Mouse (Mus musculus) large intestine, adult 2 months (tissue): ENCODE measurements around the gene Scin. TPM values are rescaled to one million over a fixed set of nuclear protein-coding genes. Genes with fewer than 3 reads are reported as not detected.
"Not testable (repeated sequence)": the region's sequence is repeated elsewhere in the genome, so short reads cannot be mapped to it uniquely, and the experiment has no call there.

Experiments
- DNase-seq: peaks from one replicate; pipeline ENCODE4 v3.0.0-alpha.2; 2012; ENCODE audit warnings: low read depth, low spot score
- WGBS: fragments of 180-500 bp; shearing (Covaris S2); methylation state at CpG from one replicate; pipeline ENCODE4 v1.1.7; 2018; 5-methylcytosine and 5-hydroxymethylcytosine counted together
- polyA plus RNA-seq: library from polyadenylated mRNA; depleted of rRNA; stranded (reverse); fragments of >200 nt; gene quantifications from 2 replicates; pipeline ENCODE4 v1.2.3, GENCODE M21; 2012; rRNA removed

Gene Scin
- polyA plus RNA-seq: 45.1 and 66.4 TPM in 2 replicates

- WGBS: 2% methylated on average over 39 of the region's 39 CpGs
- no peak for DNase-seq
Measured at GRCm38 (mm10) chr12:40133573-40134271, at the start of gene Scin. TSS of gene Scin (minus strand) at chr12:40134228.

DNA sequence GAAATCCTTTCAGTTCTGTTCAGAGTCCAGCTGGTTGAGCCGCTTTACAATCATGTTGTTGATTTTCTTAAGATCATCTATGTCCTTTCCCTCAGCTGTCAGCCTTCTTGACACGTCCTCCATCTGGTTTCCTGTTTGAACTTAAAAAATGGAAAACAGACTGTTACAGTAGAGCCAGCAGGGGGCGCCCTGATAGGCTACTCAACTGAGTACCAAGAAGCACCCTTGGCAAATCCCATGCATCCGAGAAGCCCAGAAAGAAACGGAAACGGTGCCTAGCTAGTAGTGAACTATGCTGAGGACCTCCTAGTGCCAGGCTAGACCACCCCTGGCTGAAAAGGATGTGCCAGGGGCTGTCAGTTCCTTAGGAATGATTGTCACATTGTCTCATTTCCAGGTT is 43.1 kb upstream of the Scin start:
- 55% methylated on average over 6 of the region's 6 CpGs for WGBS
- DNase-seq: no peak

GRCm38 (mm10) chr12:40176158-40176557 is 42.1 kb upstream of the Scin start:
- 58% methylated on average over 2 of the region's 2 CpGs for WGBS
- no peak for DNase-seq

GRCm38 (mm10) chr12:40175171-40175570 is 41.1 kb upstream of the Scin start:
- not testable (repeated sequence) for DNase-seq
- 61% methylated on average over 1 of the region's 1 CpGs for WGBS

GRCm38 (mm10) chr12:40171637-40172036 is 37.6 kb upstream of the Scin start:
- no peak for DNase-seq
- 86% methylated on average over 2 of the region's 2 CpGs for WGBS

GRCm38 (mm10) chr12:40169675-40170074 is 35.6 kb upstream of the Scin start:
- no peak for DNase-seq
- WGBS: 98% methylated on average over 1 of the region's 1 CpGs

- WGBS: 3% methylated on average over 2 of the region's 2 CpGs
- DNase-seq: no peak
Measured at GRCm38 (mm10) chr12:40164621-40165020, 30.6 kb upstream of the Scin start.

- whole genome bisulfite sequencing: 35% methylated on average over 2 of the region's 2 CpGs
- no peak for DNase-seq
Measured at GRCm38 (mm10) chr12:40160777-40161176, 26.7 kb upstream of the Scin start.

GRCm38 (mm10) chr12:40154188-40154587 is 20.2 kb upstream of the Scin start:
- WGBS: 90% methylated on average over 6 of the region's 6 CpGs
- DNase-seq: no peak

- DNase-seq: no peak
- WGBS: 78% methylated on average over 8 of the region's 8 CpGs
Measured at GRCm38 (mm10) chr12:40152353-40153069, 18.5 kb upstream of the Scin start.

GRCm38 (mm10) chr12:40147319-40147718 is 13.3 kb upstream of the Scin start:
- 26% methylated on average over 4 of the region's 4 CpGs for WGBS
- peak; percentile 71 for DNase-seq

DNA sequence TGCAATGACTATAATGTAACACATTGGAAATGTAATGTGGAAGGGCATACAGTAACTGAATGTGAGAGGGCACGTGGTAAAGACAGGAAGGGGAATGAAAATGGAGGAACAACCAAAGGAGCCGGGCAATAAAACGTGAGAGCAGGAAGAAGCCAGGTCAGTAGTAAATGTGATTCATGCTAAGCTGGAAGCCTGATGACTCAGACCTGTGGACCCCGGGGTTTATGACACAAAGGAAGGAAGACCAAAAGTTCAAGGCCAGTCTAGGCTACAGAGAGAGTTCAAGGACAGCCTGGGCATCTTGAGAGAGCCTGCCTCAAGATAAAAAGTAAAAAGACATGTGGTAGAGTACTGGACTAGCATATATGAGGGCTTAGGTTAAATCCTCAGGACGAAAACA is 12.5 kb upstream of the Scin start:
- 25% methylated on average over 5 of the region's 5 CpGs for WGBS

DNA sequence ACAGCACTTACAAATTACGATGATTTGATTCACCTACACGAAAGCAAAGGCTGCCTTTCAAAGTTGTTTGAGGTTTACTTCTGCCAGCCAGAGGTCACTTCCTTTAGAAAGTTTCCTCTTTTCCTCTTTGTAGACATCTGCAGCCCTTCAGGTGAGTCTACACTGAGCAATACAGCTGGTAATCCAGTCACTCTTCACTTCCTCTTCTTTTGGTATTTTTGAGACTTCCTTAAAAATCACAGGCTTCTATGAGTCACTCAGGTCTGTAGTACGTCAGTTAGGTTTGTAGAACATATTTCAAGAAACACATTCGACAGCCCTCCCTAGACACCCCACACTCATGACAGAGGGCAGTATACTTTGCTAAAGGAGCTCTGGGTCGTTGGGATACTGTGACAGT is 6.7 kb upstream of the Scin start:
- no peak for DNase-seq

More for the DNA sequence above, 12.5 kb upstream of the Scin start:
- DNase-seq: peak; percentile 63

GRCm38 (mm10) chr12:40139484-40140245 is 5.6 kb upstream of the Scin start:
- 37% methylated on average over 8 of the region's 8 CpGs for WGBS
- DNase-seq: no peak

More for the DNA sequence above, 6.7 kb upstream of the Scin start:
- 54% methylated on average over 5 of the region's 5 CpGs for WGBS

- WGBS: 64% methylated on average over 11 of the region's 11 CpGs
Measured at GRCm38 (mm10) chr12:40134529-40134928, 501 bp upstream of the Scin start.

GRCm38 (mm10) chr12:40133194-40133572 is 845 bp downstream of the Scin start:
- WGBS: 11% methylated on average over 10 of the region's 10 CpGs
- no peak for DNase-seq

More at GRCm38 (mm10) chr12:40134529-40134928, 501 bp upstream of the Scin start:
- no peak for DNase-seq

DNA sequence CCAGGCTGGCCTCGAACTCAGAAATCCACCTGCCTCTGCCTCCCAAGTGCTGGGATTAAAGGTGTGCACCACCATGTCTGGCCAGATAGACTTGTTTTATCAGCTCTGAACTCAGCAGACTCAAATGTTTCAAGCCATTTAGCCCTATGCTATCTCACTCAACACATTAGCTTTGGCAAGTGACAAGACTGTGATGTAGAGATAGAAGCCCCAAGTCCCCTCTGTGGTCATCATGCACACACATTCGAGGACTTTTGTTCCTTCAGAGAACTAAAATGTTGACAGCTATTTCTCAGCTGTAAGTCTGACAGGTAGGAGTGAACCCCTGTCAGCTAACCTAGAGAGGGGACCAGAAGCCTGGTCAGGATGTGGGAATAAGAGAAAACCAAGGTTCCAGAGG is 15.2 kb downstream of the Scin start:
- 77% methylated on average over 2 of the region's 2 CpGs for WGBS
- DNase-seq: no peak

DNA sequence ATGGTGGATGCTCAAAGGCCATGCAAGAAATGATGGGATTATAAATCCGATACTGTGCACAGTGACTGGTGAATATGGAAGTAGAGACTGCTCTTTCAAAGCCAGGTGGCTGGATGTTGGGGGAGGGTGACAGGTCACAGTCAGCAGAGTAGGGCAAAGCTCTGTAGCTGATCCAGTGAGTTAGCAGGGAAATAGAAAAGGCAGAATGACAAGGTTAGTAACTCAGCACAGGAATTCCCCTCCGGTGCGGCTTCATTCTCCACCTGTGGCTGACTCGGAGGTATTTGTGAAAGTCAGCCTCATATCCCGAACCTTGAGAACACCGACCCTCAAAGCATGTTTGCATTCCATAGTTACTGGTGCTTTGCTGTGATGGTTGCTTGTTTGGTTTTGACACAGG is 17.0 kb downstream of the Scin start:
- WGBS: 90% methylated on average over 6 of the region's 6 CpGs
- no peak for DNase-seq

- no peak for DNase-seq
- WGBS: 71% methylated on average over 5 of the region's 5 CpGs
Measured at GRCm38 (mm10) chr12:40116214-40116613, 17.8 kb downstream of the Scin start.

DNA sequence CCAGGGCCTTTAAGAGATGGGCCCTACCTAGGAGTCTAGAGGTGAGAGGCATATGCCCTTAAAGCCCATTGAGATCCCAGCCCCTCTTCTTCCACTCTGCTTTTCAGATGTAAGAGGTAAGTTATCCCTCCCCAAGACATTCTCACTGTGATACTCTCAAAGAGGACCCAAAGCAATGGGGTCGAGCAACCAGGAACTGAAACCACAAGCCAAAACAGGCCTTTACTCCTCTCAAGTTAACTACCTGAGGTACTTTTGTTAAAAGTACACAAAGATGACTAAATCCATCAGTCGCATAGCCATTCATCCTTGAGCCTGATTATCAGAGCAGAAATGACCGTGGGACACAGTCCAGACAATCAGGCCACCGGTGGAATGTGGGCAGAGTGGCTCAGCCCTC is 19.1 kb downstream of the Scin start:
- WGBS: 95% methylated on average over 4 of the region's 4 CpGs
- no peak for DNase-seq
